Mouse (Mus musculus) neural tube, embryonic 15.5 days (tissue): ENCODE data around the gene Dll3. TPM values are rescaled to one million over a fixed set of nuclear protein-coding genes. Genes with fewer than 3 reads are reported as not detected.

ENCODE experiments used
- ATAC-seq: fragments of 200-750 bp; cut with Nextera tagmentation; 2 replicates; pipeline ENCODE4 v1.8.0; 2017; ENCODE audit warnings: mild to moderate bottlenecking, moderate TSS enrichment, moderate library complexity; ENCODE audit not compliant: low FRiP score
- H3K27ac ChIP-seq: fragments of 300-500 bp; sonication (generic); replicated peaks from 2 replicates; pipeline ENCODE4 v1.5.1; 2015; ENCODE audit warnings: mild to moderate bottlenecking, inconsistent platforms
- H3K27me3 ChIP-seq: fragments of 300-500 bp; sonication (generic); replicated peaks from 2 replicates; pipeline ENCODE4 v1.6.1; 2015; ENCODE audit warnings: inconsistent platforms
- H3K36me3 ChIP-seq: fragments of 300-500 bp; sonication (generic); 2 replicates; pipeline ENCODE4 v1.6.1; 2015; ENCODE audit warnings: inconsistent platforms
- H3K4me1 ChIP-seq: fragments of 300-500 bp; sonication (generic); 2 replicates; pipeline ENCODE4 v1.6.1; 2015; ENCODE audit warnings: inconsistent platforms
- H3K4me2 ChIP-seq: fragments of 300-500 bp; sonication (generic); 2 replicates; pipeline ENCODE4 v1.6.1; 2015; ENCODE audit warnings: inconsistent platforms, mild to moderate bottlenecking, moderate library complexity
- H3K4me3 ChIP-seq: fragments of 300-500 bp; sonication (generic); replicated peaks from 2 replicates; pipeline ENCODE4 v1.5.1; 2015; ENCODE audit warnings: mild to moderate bottlenecking, inconsistent platforms
- H3K9ac ChIP-seq: fragments of 300-500 bp; sonication (generic); replicated peaks from 2 replicates; pipeline ENCODE4 v1.6.1; 2015; ENCODE audit warnings: mild to moderate bottlenecking, inconsistent platforms
- H3K9me3 ChIP-seq: fragments of 300-500 bp; sonication (generic); replicated peaks from 2 replicates; pipeline ENCODE4 v1.6.1; 2016; ENCODE audit warnings: inconsistent platforms
- WGBS: fragments of 180-500 bp; shearing (Covaris S2); methylation state at CpG from one replicate; pipeline ENCODE4 v1.1.7; 2015; ENCODE audit warnings: mixed read lengths; 5-methylcytosine and 5-hydroxymethylcytosine counted together
- polyA plus RNA-seq: library from polyadenylated mRNA; unstranded; fragments of >200 nt; fragmentation: Nextera tagmentation; extraction: Ambion mirVana; gene quantifications from 2 replicates; pipeline ENCODE4 v1.2.1, GENCODE M21; 2015

Gene Dll3
- 18.6 and 19.8 TPM in 2 replicates for polyA plus RNA-seq

DNA sequence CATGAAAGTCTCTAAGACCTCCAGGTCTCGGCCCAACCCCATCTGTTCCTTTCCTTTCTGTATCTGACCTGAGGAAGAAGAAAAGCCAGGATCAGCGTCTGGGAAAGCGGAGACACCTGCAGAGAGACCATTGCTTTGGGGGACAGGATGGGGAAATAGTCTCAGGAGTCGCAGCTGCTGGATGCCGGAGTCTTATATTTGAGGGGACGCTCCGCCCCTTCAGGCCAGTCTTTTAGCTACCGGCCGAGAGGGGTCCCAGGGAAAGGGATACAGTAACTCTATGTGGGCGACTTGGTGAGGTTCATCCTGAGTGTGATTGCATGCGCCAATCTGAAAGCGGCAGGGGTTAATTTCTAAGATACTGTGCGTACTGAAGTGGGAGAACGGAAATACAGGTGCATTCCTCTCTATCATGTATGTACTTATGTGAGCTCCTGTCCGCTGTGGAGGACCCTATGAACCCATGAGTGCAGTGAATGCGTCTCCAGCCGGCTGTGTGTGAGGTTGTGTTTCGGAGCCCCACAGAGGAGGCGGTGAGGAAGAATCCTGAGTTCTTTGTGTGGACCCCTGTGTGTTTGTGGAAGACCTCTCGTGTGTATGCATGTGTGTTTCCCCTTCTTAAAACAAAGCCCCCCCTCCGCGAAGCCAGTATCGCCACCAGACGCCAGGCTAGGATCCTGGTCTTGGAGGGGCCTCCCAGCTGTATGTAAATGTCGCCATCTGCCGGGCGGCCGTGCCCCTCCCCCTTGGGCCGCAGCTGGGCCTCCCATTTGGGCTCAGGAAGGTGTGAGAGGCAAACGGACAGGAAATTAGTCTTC is at the start of gene Dll3:
Dll3 (minus strand) TSS at position 623 of the 818 bp plus-strand sequence.
- H3K9me3 ChIP-seq: no peaks in the 10 kb centered on the region
- WGBS: under 1% methylated on average over 30 of the region's 30 CpGs
- H3K27me3 ChIP-seq: peaks cover 5% of the 10 kb centered on the region; the same call in 1 of the 2 replicates
- peaks cover 40% of the 10 kb centered on the region for H3K4me1 ChIP-seq
- H3K27ac ChIP-seq: peak within 1 kb of the TSS; percentile 66
- H3K4me3 ChIP-seq: peak within 1 kb of the TSS; percentile 44
- ATAC-seq: peak; percentile 69
- peak within 1 kb of the TSS; percentile 43 for H3K9ac ChIP-seq
- peak within 1 kb of the TSS; percentile 73 for H3K4me2 ChIP-seq
- H3K36me3 ChIP-seq: peaks cover 22% of the 10 kb centered on the region

DNA sequence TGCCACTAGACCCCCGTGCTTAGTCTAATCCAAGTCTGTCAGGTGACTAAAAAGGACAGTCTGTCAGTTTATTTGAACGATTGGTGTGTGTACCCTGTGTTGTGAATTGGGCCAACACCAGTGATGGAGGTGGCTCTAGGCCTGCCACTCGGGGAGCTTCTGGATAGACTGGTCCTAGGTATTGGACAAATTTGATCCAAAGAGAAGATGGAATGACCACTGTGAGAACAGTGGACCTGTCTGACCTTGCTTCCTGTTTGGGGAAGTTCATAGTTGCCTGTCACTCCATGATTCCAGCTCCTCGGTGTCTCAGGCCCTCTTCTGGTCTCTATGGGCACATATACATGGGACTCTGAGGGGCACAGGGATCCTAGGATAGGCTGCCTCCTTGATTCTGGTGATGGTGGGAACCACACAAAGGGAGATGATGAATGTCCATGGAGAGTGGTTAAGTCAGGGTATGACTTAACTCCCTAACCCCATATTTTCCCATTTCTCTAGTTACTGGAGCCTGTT is 49.7 kb upstream of the Dll3 start:
- no peak overlapping the region for H3K27ac ChIP-seq
- ATAC-seq: no peak
- H3K4me2 ChIP-seq: peak overlapping the region; percentile 90

GRCm38 (mm10) chr7:28350155-28350883 is 48.3 kb upstream of the Dll3 start, which contains the start of gene Rps16:
Gene Rps16 (plus strand): TSS chr7:28350652.
- peaks cover 30% of the 10 kb centered on the region for H3K36me3 ChIP-seq
- WGBS: under 1% methylated on average over 46 of the region's 50 CpGs
- H3K27me3 ChIP-seq: no peaks in the 10 kb centered on the region
- peak within 1 kb of the TSS; percentile 90 for H3K4me2 ChIP-seq
- peak within 1 kb of the TSS; percentile 92 for H3K4me3 ChIP-seq
- peaks cover 20% of the 10 kb centered on the region for H3K4me1 ChIP-seq
- peak within 1 kb of the TSS; percentile 93 for H3K27ac ChIP-seq
- H3K9ac ChIP-seq: peak within 1 kb of the TSS; percentile 100
- no peaks in the 10 kb centered on the region for H3K9me3 ChIP-seq
- peak; percentile 94 for ATAC-seq

More for the DNA sequence above, 49.7 kb upstream of the Dll3 start:
- Histone ChIP-seq H3K9ac (peak overlapping the region; percentile 100), H3K36me3 (peaks cover 30% of the 10 kb centered on the region), H3K9me3 (no peaks in the 10 kb centered on the region), H3K4me3 (peak overlapping the region; percentile 92), H3K27me3 (no peaks in the 10 kb centered on the region), H3K4me1 (peaks cover 20% of the 10 kb centered on the region)
- WGBS: 43% methylated on average over 4 of the region's 4 CpGs

DNA sequence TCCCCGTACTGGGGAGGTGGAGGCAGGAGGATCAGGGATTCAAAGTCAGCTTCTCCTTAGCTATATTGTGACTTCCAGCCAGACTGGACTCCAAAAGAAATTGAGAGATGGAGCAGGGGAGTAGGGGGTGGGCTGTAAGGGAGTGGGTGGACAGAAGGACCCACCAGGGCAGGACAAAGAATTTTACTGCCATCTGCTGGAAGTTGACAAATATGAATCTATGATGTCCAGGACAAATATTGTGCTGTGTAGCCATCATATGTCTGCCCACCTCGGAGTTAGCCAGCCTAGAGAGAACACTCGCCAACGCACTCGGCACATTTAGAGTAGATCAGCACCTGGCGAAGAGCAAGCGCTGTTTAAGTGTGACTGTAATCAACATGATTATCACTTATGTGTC is 46.6 kb upstream of the Dll3 start:
- Histone ChIP-seq H3K9me3 (no peaks in the 10 kb centered on the region), H3K4me3 (no peak overlapping the region), H3K27me3 (no peaks in the 10 kb centered on the region), H3K4me2 (no peak overlapping the region), H3K9ac (no peak overlapping the region), H3K4me1 (peaks cover 24% of the 10 kb centered on the region), H3K27ac (no peak overlapping the region), H3K36me3 (peaks cover 16% of the 10 kb centered on the region)
- no peak for ATAC-seq
- WGBS: 88% methylated on average over 7 of the region's 7 CpGs

DNA sequence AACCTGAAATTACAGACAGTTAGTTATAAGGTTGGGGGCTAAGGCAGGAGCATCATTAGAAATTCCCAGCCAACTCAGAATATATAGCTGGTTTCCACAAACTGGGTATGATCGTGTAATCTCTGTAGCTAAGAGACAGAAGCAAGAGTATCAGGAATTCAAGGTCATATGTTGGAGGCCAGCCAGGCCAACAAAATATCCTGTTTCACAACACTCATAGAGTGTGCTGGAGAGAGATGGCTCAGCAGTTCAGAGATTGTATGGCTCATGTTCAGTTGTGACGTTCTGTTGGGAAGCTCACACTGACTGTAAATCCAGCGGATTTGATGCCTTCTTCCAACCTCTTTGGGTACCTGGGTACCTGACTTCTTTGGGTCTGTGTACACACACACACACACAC is 45.7 kb upstream of the Dll3 start:
- Histone ChIP-seq H3K36me3 (peaks cover 7% of the 10 kb centered on the region; the same call in 1 of the 2 replicates), H3K27ac (no peak overlapping the region), H3K9me3 (no peaks in the 10 kb centered on the region), H3K4me2 (no peak overlapping the region), H3K4me1 (peaks cover 24% of the 10 kb centered on the region), H3K27me3 (no peaks in the 10 kb centered on the region), H3K9ac (no peak overlapping the region), H3K4me3 (no peak overlapping the region)
- ATAC-seq: no peak
- 77% methylated on average over 3 of the region's 3 CpGs for WGBS

DNA sequence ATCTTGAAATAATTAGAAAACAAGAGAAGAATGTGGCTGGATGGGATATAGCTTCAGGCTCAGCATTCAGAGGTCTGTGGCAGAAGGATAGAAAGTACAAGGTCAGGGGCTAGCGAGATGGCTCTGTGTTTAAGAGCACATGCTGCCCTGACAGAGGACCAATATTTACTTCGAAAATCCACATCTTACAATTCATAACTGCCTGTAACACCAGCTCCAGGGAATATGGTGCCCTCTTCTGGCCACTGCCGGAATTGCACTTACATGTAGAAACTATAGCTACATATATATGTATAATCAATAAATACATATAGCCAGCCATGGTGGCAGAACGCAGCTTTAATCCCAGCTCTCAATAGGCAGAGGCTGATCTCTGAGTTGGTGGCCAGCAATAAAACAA is 42.6 kb upstream of the Dll3 start:
- WGBS: 7% methylated on average over 4 of the region's 4 CpGs
- peaks cover 7% of the 10 kb centered on the region for H3K4me1 ChIP-seq
- no peak overlapping the region for H3K9ac ChIP-seq
- ATAC-seq: 0 out of 2 replicates have a peak, but pooled peaks have one; percentile 33
- H3K27me3 ChIP-seq: no peaks in the 10 kb centered on the region
- no peaks in the 10 kb centered on the region for H3K36me3 ChIP-seq
- no peak overlapping the region for H3K4me2 ChIP-seq
- H3K4me3 ChIP-seq: no peak overlapping the region
- H3K9me3 ChIP-seq: no peaks in the 10 kb centered on the region
- H3K27ac ChIP-seq: no peak overlapping the region

- Histone ChIP-seq H3K36me3 (no peaks in the 10 kb centered on the region), H3K4me2 (no peak overlapping the region), H3K27me3 (no peaks in the 10 kb centered on the region), H3K4me3 (no peak overlapping the region), H3K4me1 (peaks cover 23% of the 10 kb centered on the region), H3K9me3 (no peaks in the 10 kb centered on the region), H3K27ac (no peak overlapping the region), H3K9ac (no peak overlapping the region)
- ATAC-seq: no peak
- WGBS: 15% methylated on average over 7 of the region's 7 CpGs
Observed at GRCm38 (mm10) chr7:28341381-28341780, 39.3 kb upstream of the Dll3 start.

- ATAC-seq: peak; percentile 19
- WGBS: 76% methylated on average over 19 of the region's 19 CpGs
- Histone ChIP-seq H3K9ac (peak overlapping the region; percentile 47; the same call in 1 of the 2 replicates), H3K4me1 (peaks cover 34% of the 10 kb centered on the region), H3K36me3 (no peaks in the 10 kb centered on the region), H3K4me3 (peak overlapping the region; percentile 74), H3K4me2 (peak overlapping the region; percentile 71), H3K27me3 (no peaks in the 10 kb centered on the region), H3K27ac (peak overlapping the region; percentile 85), H3K9me3 (no peaks in the 10 kb centered on the region)
Observed at GRCm38 (mm10) chr7:28339213-28339917, 37.3 kb upstream of the Dll3 start.

GRCm38 (mm10) chr7:28338108-28338998 is 36.3 kb upstream of the Dll3 start, which contains the start of gene Supt5:
Gene Supt5 (minus strand): TSS chr7:28338746.
- peak within 1 kb of the TSS; percentile 74 for H3K4me3 ChIP-seq
- no peaks in the 10 kb centered on the region; the same call in 1 of the 2 replicates for H3K36me3 ChIP-seq
- H3K9ac ChIP-seq: peak within 1 kb of the TSS; percentile 89
- no peaks in the 10 kb centered on the region for H3K27me3 ChIP-seq
- peak within 1 kb of the TSS; percentile 71 for H3K4me2 ChIP-seq
- peak within 1 kb of the TSS; percentile 85 for H3K27ac ChIP-seq
- H3K9me3 ChIP-seq: no peaks in the 10 kb centered on the region
- under 1% methylated on average over 77 of the region's 77 CpGs for WGBS
- peak; percentile 99 for ATAC-seq
- H3K4me1 ChIP-seq: peaks cover 33% of the 10 kb centered on the region

- H3K27me3 ChIP-seq: no peaks in the 10 kb centered on the region
- 92% methylated on average over 2 of the region's 2 CpGs for WGBS
- H3K27ac ChIP-seq: no peak overlapping the region
- no peaks in the 10 kb centered on the region for H3K9me3 ChIP-seq
- H3K4me3 ChIP-seq: no peak overlapping the region
- no peak overlapping the region for H3K9ac ChIP-seq
- no peak for ATAC-seq
- H3K4me2 ChIP-seq: no peak overlapping the region
- peaks cover 12% of the 10 kb centered on the region for H3K36me3 ChIP-seq
- peaks cover 33% of the 10 kb centered on the region for H3K4me1 ChIP-seq
Observed at GRCm38 (mm10) chr7:28335471-28335870, 33.4 kb upstream of the Dll3 start.
